Mouse (Mus musculus) hindbrain, postnatal 0 days (tissue): ENCODE results near the gene Inka1. TPM values are rescaled to one million over a fixed set of nuclear protein-coding genes. Genes with fewer than 3 reads are reported as not detected.

Experiments used
- ATAC-seq: fragments of 200-750 bp; cut with Nextera tagmentation; 2 replicates; pipeline ENCODE4 v1.8.0; 2017; ENCODE audit warnings: mild to moderate bottlenecking, moderate TSS enrichment, moderate library complexity
- DNase-seq: peaks from one replicate; pipeline ENCODE4 v3.0.0-alpha.2; 2015; ENCODE audit warnings: low spot score
- H3K27ac ChIP-seq: fragments of 300-500 bp; sonication (generic); 2 replicates; pipeline ENCODE4 v1.5.1; 2014; ENCODE audit warnings: mild to moderate bottlenecking
- H3K27me3 ChIP-seq: fragments of 300-500 bp; sonication (generic); 2 replicates; pipeline ENCODE4 v1.6.1; 2014; ENCODE audit warnings: low read length, mixed read lengths; ENCODE audit not compliant: insufficient read depth
- H3K36me3 ChIP-seq: fragments of 300-500 bp; sonication (generic); 2 replicates; pipeline ENCODE4 v1.6.1; 2014; ENCODE audit warnings: low read length, mixed read lengths; ENCODE audit not compliant: insufficient read depth
- H3K4me1 ChIP-seq: fragments of 300-500 bp; sonication (generic); 2 replicates; pipeline ENCODE4 v1.6.1; 2014; ENCODE audit warnings: antibody characterized with exemption, low read length, mixed read lengths; ENCODE audit not compliant: insufficient read depth
- H3K4me2 ChIP-seq: fragments of 300-500 bp; sonication (generic); 2 replicates; pipeline ENCODE4 v1.6.1; 2014; ENCODE audit warnings: low read depth, mild to moderate bottlenecking, low read length, moderate library complexity, mixed read lengths
- H3K4me3 ChIP-seq: fragments of 300-500 bp; sonication (generic); 2 replicates; pipeline ENCODE4 v1.5.1; 2014; ENCODE audit warnings: low read length
- H3K9ac ChIP-seq: fragments of 300-500 bp; sonication (generic); replicated peaks from 2 replicates; pipeline ENCODE4 v1.6.1; 2014; ENCODE audit warnings: mild to moderate bottlenecking, low read length, moderate library complexity, mixed read lengths
- H3K9me3 ChIP-seq: fragments of 300-500 bp; sonication (generic); 2 replicates; pipeline ENCODE4 v1.6.1; 2016; ENCODE audit warnings: low read length, mixed read lengths
- CTCF ChIP-seq: IDR thresholded peaks from 2 replicates; pipeline ENCODE4 v1.5.1; 2016; ENCODE audit warnings: antibody characterized with exemption, control low read depth, low read depth
- WGBS: fragments of 180-500 bp; shearing (Covaris S2); extraction: QIAGEN DNeasy Blood & Tissue Kit; methylation state at CpG from one replicate; pipeline ENCODE4 v1.1.7; 2014; 5-methylcytosine and 5-hydroxymethylcytosine counted together
- polyA plus RNA-seq: library from polyadenylated mRNA; unstranded; fragments of >200 nt; fragmentation: Nextera tagmentation; extraction: Ambion mirVana; gene quantifications from 2 replicates; pipeline ENCODE4 v1.2.1, GENCODE M21; 2015
- total RNA-seq: library from RNA; depleted of rRNA; stranded (reverse); fragments of >200 nt; gene quantifications from 2 replicates; pipeline ENCODE4 v1.2.3, GENCODE M21; 2014

The Inka1 gene
- total and polyA plus RNA-seq, 2 experiments from 2014 or later: 7.3 to 18.0 TPM

DNA sequence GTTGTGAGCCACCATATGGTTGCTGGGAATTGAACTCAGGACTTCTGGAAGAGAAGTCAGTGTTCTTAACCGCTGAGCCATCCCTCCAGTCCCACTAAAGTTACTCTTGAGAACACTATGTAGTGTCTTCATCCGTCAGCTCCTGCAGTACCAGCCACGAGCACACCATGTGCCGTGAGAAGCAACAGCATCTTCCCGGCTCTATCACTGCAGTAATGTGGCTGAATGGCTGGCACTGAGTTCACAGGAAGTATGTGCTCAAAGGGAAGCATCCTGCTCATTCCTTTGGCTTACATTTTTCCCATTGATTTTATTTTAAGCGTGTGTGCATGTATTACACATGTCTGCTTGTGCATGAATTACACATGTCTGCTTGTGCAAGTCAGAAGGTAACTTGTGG lies 18.2 kb downstream of the Inka1 start:
- no peak overlapping the region for H3K9ac ChIP-seq
- no peak overlapping the region for H3K4me3 ChIP-seq
- ATAC-seq (no peak), DNase-seq (no peak)
- H3K4me2 ChIP-seq: no peak overlapping the region
- no peak overlapping the region for H3K27ac ChIP-seq
- 83% methylated on average over 6 of the region's 6 CpGs for WGBS
- H3K36me3 ChIP-seq: no peaks in the 10 kb centered on the region
- TF ChIP-seq CTCF: no peak
- no peaks in the 10 kb centered on the region for H3K9me3 ChIP-seq
- no peaks in the 10 kb centered on the region for H3K27me3 ChIP-seq
- no peaks in the 10 kb centered on the region for H3K4me1 ChIP-seq

DNA sequence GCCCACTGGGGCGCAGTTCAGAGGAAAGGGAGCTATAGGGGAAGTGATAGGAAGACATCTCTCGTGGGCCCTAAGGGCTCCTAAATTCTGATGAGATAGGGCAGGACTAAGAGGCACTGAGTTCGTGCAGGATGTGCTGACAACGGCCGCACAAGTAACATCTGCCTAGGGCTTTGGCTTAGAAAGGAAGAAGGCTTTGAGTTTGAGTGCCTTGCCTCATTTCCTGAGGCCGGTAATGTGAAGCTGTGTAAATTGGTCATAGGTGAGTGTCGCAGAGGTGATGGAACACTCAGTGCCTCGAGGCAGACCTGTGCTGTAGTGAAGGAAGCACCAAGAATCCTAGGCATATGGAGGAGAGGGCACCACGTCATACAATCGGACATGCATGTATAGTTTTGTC lies 19.0 kb downstream of the Inka1 start:
- Histone ChIP-seq H3K9me3 (no peaks in the 10 kb centered on the region), H3K36me3 (no peaks in the 10 kb centered on the region), H3K4me3 (no peak overlapping the region), H3K4me2 (no peak overlapping the region), H3K4me1 (peaks cover 6% of the 10 kb centered on the region), H3K9ac (no peak overlapping the region), H3K27ac (no peak overlapping the region), H3K27me3 (no peaks in the 10 kb centered on the region)
- TF ChIP-seq CTCF: no peak
- 91% methylated on average over 10 of the region's 10 CpGs for WGBS
- DNase-seq: no peak
- ATAC-seq: no peak

DNA sequence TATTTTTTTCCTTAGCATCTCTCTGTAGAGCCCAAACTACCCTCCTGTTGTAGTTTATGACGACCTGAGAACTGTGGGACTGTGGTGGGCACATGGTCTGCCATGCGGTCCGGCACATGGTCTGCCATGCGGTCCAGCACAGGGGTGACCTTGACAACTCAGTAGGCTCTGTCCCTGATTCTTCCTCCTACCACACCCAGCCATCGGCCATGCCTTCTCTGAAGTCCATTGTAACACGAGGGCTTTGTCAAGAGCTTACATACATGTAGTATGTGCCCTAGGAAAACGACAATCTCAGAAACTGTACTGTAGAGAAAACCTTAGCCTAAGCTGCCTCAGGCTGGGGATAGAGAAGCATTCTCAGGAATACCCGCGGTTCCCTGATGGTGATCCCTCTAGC lies 21.0 kb downstream of the Inka1 start:
- no peak overlapping the region for H3K4me3 ChIP-seq
- H3K4me2 ChIP-seq: no peak overlapping the region
- H3K4me1 ChIP-seq: peaks cover 7% of the 10 kb centered on the region
- no peaks in the 10 kb centered on the region for H3K36me3 ChIP-seq
- 93% methylated on average over 9 of the region's 9 CpGs for WGBS
- H3K9me3 ChIP-seq: no peaks in the 10 kb centered on the region
- no peak for DNase-seq
- H3K27me3 ChIP-seq: no peaks in the 10 kb centered on the region
- ATAC-seq: no peak
- H3K9ac ChIP-seq: no peak overlapping the region
- no peak overlapping the region for H3K27ac ChIP-seq
- no peak for TF ChIP-seq CTCF

DNA sequence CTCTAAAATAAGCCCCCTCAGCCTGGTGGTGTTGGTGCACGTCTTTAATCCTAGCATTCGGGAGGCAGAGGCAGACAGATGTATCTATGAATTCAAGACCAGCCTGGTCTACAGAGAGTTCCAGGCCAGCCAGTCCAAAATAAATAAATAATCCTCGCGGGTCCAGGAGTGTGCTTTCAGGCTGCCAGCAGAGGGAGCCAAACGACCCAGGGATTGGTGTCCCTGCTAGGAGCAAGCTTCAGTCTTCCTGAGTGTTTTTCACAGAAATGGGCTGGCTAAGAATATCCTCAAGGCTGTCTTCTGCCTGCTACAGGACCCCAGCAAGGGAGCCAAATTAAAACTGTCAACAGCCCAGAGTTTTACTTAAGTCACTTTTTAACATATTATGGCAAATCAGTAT lies 22.0 kb downstream of the Inka1 start:
- peak; percentile 89 for DNase-seq
- Histone ChIP-seq H3K9ac (no peak overlapping the region), H3K36me3 (no peaks in the 10 kb centered on the region), H3K27me3 (no peaks in the 10 kb centered on the region), H3K4me3 (no peak overlapping the region), H3K9me3 (no peaks in the 10 kb centered on the region), H3K27ac (no peak overlapping the region), H3K4me1 (peaks cover 7% of the 10 kb centered on the region), H3K4me2 (no peak overlapping the region)
- ATAC-seq: peak; percentile 65
- 27% methylated on average over 5 of the region's 5 CpGs for WGBS
- peak; percentile 89 for TF ChIP-seq CTCF

DNA sequence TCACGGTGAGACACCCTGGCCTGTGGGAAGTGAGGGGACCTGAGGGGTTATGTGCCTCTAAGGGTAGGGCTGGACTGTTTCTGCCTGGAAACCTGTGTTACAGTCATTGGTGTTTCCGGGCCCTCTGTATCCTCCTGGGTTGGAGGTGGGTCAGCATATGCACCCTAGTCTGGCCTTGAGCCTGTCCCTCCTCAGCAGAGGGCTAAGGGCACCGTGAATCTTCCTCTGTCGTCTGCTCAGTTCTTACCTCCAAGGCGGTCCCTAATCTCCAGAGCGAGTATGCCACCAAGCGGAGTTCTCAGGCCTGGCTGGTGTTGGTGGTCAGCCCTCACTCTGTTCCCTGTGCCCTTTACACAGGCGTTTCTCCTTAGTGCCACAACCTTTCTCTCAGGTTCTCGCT lies 22.8 kb downstream of the Inka1 start:
- Histone ChIP-seq H3K27me3 (no peaks in the 10 kb centered on the region), H3K4me3 (no peak overlapping the region), H3K9me3 (no peaks in the 10 kb centered on the region), H3K9ac (no peak overlapping the region), H3K4me2 (no peak overlapping the region), H3K36me3 (no peaks in the 10 kb centered on the region), H3K4me1 (peaks cover 7% of the 10 kb centered on the region), H3K27ac (no peak overlapping the region)
- ATAC-seq (no peak), DNase-seq (no peak)
- TF ChIP-seq CTCF: no peak
- WGBS: 96% methylated on average over 9 of the region's 9 CpGs

DNA sequence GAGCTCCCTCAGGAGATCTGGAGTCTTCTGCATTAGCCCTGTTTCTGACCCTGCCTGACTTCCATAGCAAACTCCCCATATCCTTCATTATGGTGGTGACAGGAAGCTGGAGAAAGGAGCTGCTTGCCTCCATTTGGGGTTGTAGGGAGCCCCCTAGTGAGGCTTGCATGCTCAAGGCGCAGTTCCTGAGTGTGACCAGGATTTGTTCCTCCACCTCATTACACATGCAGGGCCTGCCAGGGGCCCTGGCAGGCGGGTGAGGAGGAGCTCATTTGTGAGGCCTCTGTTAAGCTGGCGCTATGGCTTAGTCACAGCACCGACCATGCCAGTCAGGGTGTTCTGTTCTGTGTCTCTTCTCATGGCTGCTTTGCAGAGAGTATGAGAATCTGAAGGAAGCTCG lies 23.8 kb downstream of the Inka1 start:
- Histone ChIP-seq H3K4me3 (no peak overlapping the region), H3K9me3 (no peaks in the 10 kb centered on the region), H3K36me3 (no peaks in the 10 kb centered on the region; the same call in 1 of the 2 replicates), H3K9ac (no peak overlapping the region; the same call in 1 of the 2 replicates), H3K27me3 (no peaks in the 10 kb centered on the region), H3K4me2 (no peak overlapping the region), H3K4me1 (peaks cover 7% of the 10 kb centered on the region), H3K27ac (peak overlapping the region; percentile 87)
- peak; percentile 61 for ATAC-seq
- 35% methylated on average over 5 of the region's 5 CpGs for WGBS
- TF ChIP-seq CTCF: peak; percentile 67
- peak; percentile 76 for DNase-seq

DNA sequence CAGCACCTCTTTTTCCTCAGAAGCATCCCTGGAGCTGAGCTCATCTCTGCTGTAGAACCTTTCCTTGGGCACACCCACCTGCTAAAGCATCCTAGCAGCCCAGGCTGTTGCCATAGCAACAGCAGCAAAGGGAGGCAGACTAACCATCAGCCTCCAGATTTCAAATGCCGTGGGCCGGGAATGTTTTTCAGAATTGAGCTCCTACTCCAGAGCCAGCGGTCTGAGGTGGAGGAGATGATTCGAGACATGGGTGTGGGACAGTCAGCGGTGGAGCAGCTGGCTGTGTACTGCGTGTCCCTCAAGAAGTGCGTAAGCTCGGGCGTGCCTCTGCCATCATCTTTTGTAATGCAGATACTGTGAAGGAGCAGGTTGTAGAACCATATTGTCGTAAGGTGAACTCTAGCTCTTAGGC lies 24.3 kb downstream of the Inka1 start:
- no peak overlapping the region for H3K9ac ChIP-seq
- 58% methylated on average over 10 of the region's 10 CpGs for WGBS
- ATAC-seq: peak; percentile 54; the same call in 1 of the 2 replicates

More for the DNA sequence above, 24.3 kb downstream of the Inka1 start:
- Histone ChIP-seq H3K4me2 (peak overlapping the region; percentile 33; the same call in 1 of the 2 replicates), H3K4me1 (peaks cover 7% of the 10 kb centered on the region), H3K36me3 (no peaks in the 10 kb centered on the region; the same call in 1 of the 2 replicates), H3K4me3 (no peak overlapping the region), H3K9me3 (no peaks in the 10 kb centered on the region), H3K27me3 (no peaks in the 10 kb centered on the region), H3K27ac (peak overlapping the region; percentile 87)
- no peak for TF ChIP-seq CTCF
- DNase-seq: peak; percentile 81
